Mouse (Mus musculus) cerebellum, postnatal 25 days (tissue): ENCODE results near the gene Zyg11a.
"Not testable (repeated sequence)": the region's sequence is repeated elsewhere in the genome, so short reads cannot be mapped to it uniquely, and the experiment has no call there.

Experiments used
- DNase-seq, 2 experiments: peaks; one replicate each; pipeline ENCODE4 v3.0.0; 2021; ENCODE audit warnings: mixed read lengths in 2 of 2

The Zyg11a gene

GRCm38 (mm10) chr4:108143778-108144177, 74.1 kb downstream of the Zyg11a start:
- DNase-seq, result no peak

- DNase-seq, result not testable (repeated sequence)
Measured at GRCm38 (mm10) chr4:108143178-108143577, 74.7 kb downstream of the Zyg11a start.

GRCm38 (mm10) chr4:108136938-108137337, 80.9 kb downstream of the Zyg11a start:
- no peak for DNase-seq
